Mouse (Mus musculus) heart, adult 18-20 months (tissue): ENCODE results near the gene Fkbp1a. TPM values are rescaled to one million over a fixed set of nuclear protein-coding genes. Genes with fewer than 3 reads are reported as not detected.

Source experiments
- DNase-seq, 2 experiments: peaks; one replicate each; pipeline ENCODE4 v3.0.0; 2021 to 2022; ENCODE audit warnings: mixed read lengths in 1 of 2
- total RNA-seq, 2 experiments: library from RNA; stranded (reverse); gene quantifications; 2 replicates each; pipeline ENCODE4 v1.2.3; 2021

The Fkbp1a gene
- total RNA-seq, 2 experiments from 2014 or later, result 200 to 226 TPM

GRCm38 (mm10) chr2:151608435-151608834 is 66.2 kb downstream of the Fkbp1a start:
- DNase-seq, result no peak

DNA sequence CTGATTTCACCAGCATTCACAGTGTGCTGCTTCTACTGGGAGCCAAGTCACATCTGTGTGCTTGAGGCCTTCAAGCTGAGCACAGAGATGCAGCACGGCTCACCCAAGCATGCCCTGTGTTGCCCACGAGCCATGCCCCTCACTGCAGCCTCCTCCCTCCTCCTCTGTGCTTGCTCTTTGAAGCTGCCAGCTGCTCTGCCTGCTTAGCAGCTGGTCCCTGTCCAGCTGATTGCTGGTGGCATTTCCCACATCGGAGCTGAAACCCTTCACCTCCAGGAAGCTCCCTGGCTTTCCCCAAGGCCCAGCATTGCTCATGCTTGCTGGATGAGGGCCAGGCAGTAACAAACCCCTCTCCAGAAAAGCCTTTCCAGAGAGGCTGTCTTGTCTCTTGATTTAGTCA is 67.7 kb downstream of the Fkbp1a start:
- no peak for DNase-seq

Other genes with a start within 250 kb of the Fkbp1a start
- gene 4921509C19Rik, start 66.3 kb upstream of the Fkbp1a start, total RNA-seq, result not detected
- 10 to 100 TPM; 79.4 to 84.5 TPM for gene Nsfl1c, start 48.3 kb upstream of the Fkbp1a start, total RNA-seq
- 1 to 10 TPM; 2.8 to 2.9 TPM for gene Sdcbp2, start 30.1 kb downstream of the Fkbp1a start, total RNA-seq
- 1 to 10 TPM; 4.7 to 4.9 TPM for gene Snph, start 90.1 kb downstream of the Fkbp1a start, total RNA-seq
- gene Rad21l, start 126.0 kb downstream of the Fkbp1a start, total RNA-seq, result not detected
- 1 to 10 TPM; 6.5 to 7.2 TPM for gene Tmem74b, start 159.5 kb downstream of the Fkbp1a start, total RNA-seq
- gene Psmf1, start 201.7 kb downstream of the Fkbp1a start, total RNA-seq, result 10 to 100 TPM; 21.1 to 26.3 TPM